Mouse (Mus musculus): ENCODE measurements around the gene Carnmt1.

Gene Carnmt1

GRCm38 (mm10) chr19:18670608-18671007 lies at the start of gene Carnmt1:
TSS of gene Carnmt1 (plus strand) at chr19:18670764.
- DNase-seq (ENCODE audit: low spot score) = peak; percentile 100

- no peak for DNase-seq (ENCODE audit: low spot score)
Observed at GRCm38 (mm10) chr19:18623894-18624293, 46.7 kb upstream of the Carnmt1 start.

DNA sequence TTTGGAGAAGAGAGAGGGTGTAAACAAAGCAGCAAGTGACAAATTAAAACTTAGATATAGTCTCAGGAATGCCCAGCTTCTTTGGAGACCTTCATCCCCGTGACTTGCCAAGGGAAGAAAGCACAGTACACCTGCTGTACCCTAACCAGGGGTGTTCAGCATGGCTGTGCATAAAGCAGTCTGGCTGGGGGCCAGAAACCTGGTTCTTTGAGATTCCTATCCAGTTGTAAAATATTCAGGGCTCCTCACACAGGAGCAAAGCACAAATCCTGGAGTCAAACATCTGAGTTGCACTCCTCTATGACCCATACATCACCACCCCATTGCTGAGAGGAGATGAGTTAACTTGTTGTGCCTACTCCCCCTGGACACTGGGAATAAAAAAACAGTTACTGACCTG lies 41.0 kb upstream of the Carnmt1 start:
- peak; percentile 50 for DNase-seq (ENCODE audit: low spot score)

DNA sequence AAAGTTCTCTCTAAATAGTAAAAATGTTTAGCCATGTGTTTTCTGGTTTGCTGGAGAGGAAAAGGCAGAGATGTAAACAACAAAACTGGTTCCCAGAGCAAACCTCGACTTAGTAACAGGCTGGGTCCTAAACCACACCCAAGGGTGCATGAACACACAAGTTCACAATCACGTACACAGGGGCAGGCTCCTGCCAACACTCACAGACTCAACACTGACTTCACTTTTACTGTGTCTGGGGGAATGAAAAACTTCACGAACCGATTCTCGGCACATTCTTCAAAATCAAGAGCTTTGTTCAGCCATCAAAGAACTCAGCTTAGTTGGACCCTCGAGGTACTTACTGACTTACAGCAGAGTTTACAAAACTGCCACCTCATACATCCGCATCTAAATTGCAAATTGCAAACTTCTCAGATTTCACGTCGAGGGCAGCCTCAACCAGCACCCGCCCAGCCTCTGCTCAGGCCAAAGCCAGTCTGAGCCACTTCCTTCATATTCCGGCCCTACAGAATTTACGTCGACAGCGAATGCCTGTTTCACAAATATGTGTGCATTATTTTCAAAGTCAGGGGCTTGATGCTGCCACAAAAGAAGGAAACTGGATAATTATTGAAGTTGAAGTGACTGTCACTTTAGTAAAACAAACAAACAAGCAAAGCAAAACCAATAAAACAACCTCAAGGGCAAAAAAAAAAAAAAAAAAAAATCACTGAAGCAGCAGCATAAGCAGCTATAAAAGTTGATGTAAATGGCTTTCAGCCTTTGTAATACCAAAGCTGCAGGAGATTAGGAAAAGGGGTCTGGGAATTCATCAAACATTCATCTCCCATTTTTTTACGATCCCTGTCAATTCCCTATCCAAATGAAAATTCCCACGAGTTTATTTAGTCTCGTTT lies 40.1 kb upstream of the Carnmt1 start:
- no peak for DNase-seq (ENCODE audit: low spot score)

DNA sequence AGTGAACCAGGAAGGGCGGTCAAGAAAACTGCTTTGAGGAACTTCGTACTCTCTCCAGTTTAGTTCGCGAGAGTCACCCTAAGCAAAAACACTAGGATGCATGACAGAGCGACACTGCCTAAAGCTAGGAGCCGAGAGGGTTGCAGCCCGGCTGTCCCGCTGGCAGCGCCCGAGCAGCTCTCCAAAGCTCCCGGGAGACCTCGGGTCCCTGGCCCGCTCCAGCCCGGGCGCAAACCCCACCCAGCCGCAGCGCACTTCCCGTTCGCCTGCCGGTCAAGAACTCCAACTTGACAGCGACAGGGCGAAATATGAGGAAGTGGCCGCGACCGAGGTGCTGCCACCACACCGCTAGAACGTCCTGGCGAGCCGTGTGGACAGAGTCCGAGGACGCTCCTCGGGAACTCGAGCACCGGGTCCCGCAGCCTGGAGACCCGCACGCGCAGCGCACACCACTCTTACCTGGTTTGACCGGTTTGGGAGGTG lies 39.4 kb upstream of the Carnmt1 start:
- DNase-seq (ENCODE audit: low spot score) = peak; percentile 72

- peak; percentile 99 for DNase-seq (ENCODE audit: low spot score)
Observed at GRCm38 (mm10) chr19:18631644-18632219, 38.8 kb upstream of the Carnmt1 start, which contains the start of the genes Ostf1 and Nmrk1. TSS of gene Ostf1 (minus strand) at chr19:18631823. TSS of gene Nmrk1 (plus strand) at chr19:18631950.

DNA sequence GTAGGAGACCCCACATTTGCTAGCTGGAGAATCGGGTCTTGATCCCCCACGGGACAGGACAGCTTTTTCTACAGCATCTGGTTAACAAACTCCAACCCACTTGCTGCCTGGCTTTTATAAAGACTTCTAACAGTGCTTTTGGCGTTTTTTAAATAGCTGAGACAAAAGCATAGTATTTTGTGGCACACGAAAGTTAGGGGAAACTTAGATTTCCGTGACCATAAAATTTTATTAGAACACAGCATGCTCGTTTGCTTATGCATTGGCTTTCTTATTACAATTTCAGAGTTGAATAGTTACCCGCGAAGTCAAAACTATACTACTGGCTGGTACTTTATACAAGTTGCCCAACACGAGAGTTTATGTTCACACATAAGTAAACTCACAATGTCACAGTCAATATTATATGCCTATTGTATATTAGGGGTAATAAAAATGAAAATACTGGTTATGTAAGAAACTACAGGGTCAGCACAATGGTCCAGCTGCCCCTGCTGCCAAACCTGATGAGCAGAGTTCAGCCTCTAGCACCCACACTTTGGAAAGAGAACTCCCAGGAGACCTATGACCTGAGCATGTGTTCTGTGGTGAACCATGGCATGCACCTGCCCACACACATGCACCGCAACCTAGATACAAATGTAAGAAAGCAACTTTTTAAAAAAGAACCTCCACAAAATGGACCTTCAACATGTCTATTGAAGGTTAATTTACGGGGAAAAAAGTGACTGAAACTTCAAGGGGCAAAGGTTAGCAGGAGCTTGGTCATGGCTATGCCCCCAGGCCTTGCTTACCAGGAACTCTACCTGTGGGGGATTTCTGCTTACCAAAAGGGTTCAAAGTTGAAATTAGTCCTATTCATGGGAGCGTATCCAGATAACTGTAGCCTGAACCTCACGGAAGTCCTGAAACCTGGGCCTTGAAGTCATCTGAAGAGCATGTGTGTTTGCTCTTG lies 38.1 kb upstream of the Carnmt1 start:
- DNase-seq (ENCODE audit: low spot score) = no peak

DNA sequence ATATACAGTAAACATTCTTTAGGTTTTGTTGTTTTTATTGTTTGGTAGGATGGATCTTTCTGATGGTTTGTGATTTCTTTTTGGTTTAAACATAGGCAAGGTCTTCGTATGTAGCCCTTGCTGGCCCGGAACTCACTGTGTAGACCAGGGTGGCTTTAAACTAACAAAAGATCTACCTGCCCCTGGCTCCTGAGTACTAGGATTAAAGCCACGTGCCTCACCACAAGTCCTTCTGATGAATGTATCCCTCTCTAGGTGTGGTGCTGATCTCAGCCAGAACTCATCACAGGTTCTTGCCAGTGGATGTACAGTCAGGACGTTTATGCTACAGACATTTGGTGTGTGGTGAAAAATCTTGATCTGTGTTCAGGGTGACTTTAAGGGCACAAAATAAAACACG lies 32.6 kb upstream of the Carnmt1 start:
- no peak for DNase-seq (ENCODE audit: low spot score)

- DNase-seq (ENCODE audit: low spot score) = no peak
Observed at GRCm38 (mm10) chr19:18638949-18639348, 31.6 kb upstream of the Carnmt1 start.

DNA sequence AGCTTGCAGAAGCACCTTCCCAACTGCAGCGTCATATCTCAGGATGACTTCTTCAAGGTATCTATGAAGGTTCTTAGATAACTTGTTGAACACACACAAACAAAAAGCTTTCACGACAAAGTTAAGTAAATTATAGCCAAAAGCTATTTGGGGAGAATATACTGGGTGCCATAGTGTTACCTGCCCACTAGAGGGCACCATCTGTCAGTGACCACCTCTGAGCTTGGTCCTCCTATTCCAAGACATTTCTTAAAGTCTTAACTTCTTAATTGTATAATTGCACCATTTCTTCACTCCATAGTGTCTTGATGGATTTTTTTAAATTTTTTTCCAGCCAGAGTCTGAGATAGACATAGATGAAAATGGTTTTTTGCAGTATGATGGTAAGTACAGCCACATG lies 31.0 kb upstream of the Carnmt1 start:
- DNase-seq (ENCODE audit: low spot score) = no peak

GRCm38 (mm10) chr19:18641001-18641400 lies 29.6 kb upstream of the Carnmt1 start:
- DNase-seq (ENCODE audit: low spot score) = no peak

- DNase-seq (ENCODE audit: low spot score) = no peak
Observed at GRCm38 (mm10) chr19:18643411-18643810, 27.2 kb upstream of the Carnmt1 start.

GRCm38 (mm10) chr19:18644084-18644483 lies 26.5 kb upstream of the Carnmt1 start:
- no peak for DNase-seq (ENCODE audit: low spot score)

GRCm38 (mm10) chr19:18646397-18646796 lies 24.2 kb upstream of the Carnmt1 start:
- DNase-seq (ENCODE audit: low spot score) = no peak

- DNase-seq (ENCODE audit: low spot score) = no peak
Observed at GRCm38 (mm10) chr19:18646853-18647420, 23.6 kb upstream of the Carnmt1 start.

GRCm38 (mm10) chr19:18647775-18648557 lies 22.6 kb upstream of the Carnmt1 start:
- DNase-seq (ENCODE audit: low spot score) = no peak

DNA sequence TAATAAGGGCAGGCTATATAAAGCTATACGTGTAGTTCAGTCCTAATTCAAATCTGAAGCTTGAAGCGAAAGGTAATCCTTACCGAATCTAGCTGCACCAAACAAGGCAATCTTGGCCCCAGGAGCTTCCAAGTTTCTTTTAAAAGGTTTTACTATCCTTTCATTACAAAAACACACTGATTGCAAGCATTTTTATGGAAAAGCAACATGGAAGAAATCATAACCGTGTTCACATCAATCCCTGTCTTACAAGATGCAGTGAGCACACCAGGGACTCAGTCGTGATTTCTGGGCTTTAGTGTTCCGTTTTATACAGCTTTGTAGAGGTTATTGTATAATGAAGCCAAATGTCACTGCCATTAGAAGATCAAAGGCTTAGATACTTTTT lies 22.0 kb upstream of the Carnmt1 start:
- DNase-seq (ENCODE audit: low spot score) = no peak

GRCm38 (mm10) chr19:18649955-18650354 lies 20.6 kb upstream of the Carnmt1 start:
- DNase-seq (ENCODE audit: low spot score) = no peak

DNA sequence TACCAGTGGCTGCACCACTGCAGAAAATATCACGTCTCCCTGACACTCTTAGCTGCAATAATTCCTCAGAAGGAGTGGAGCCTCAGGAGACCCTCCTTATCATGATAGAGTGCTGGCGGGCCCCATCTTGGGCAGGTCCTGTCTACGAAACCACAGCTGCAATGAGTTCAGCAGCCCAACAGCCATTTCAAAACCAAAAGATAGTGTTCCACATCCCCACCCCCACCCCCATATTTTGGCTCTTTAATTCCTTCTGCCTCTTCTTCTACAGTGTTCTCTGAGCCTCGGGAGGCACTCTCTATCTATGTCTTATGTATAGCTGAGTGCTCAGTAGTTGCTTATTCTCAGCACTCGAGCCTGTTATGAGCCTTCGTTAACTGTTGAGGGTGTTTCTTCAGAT lies 20.1 kb upstream of the Carnmt1 start:
- no peak for DNase-seq (ENCODE audit: low spot score)

DNA sequence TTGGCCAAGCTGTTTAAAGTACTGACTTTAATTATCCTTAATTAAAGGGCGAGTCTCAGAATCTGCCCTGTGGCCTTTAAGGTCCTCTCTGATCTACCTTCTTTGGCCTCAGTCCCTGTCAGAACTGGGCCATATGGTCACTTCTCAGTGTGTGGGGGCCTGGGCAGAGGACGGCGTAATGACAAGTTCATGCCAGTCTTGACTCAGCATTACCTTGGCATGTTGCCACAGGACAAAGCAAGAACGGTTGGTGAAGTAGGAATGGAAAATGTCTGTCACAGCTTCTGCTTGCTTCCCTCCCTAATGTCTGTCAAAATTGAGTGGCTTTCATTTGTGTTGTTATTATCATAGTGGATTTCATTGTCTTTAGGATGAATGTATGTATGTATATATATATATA lies 18.0 kb upstream of the Carnmt1 start:
- DNase-seq (ENCODE audit: low spot score) = no peak

DNA sequence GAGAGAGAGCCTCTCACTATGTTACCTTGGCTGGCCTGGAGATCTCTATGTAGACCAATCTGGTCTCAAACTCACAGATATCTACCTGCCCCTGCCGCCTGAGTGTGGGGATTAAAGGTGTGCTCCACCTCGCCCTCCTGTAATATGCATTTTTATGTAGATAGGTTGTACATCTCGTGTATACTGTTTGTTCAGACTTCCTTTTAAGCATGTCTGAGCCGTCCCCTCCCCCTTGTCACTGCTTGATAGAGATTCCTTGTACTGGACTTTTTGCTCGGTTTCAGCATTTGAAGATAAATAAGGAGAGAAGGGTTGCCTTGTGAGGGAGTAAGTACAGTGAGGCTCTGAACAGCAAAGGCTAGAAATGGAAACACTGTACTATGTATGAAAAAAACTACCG lies 17.5 kb upstream of the Carnmt1 start:
- peak; percentile 61 for DNase-seq (ENCODE audit: low spot score)

Measured in testis, postnatal 10 days (tissue).